Mouse (Mus musculus) testis, adult 2 months (tissue): ENCODE measurements at regions not wholly inside any gene's neighbourhood (a gene's known extent, or its start where the extent isn't known, plus 50 kb on each side); places are given as distances from the start of the nearest gene placed in this dataset.

Source experiments
- CTCF ChIP-seq: fragments of 200-500 bp; IDR thresholded peaks from 2 replicates; pipeline ENCODE4 v1.5.1; 2012; ENCODE audit warnings: low read depth, mild to moderate bottlenecking, inconsistent platforms, low read length, moderate library complexity; ENCODE audit not compliant: control insufficient read depth, insufficient read depth, insufficient replicate concordance
- POLR2A ChIP-seq: fragments of 200-500 bp; IDR thresholded peaks from 2 replicates; pipeline ENCODE4 v1.6.1; 2012; ENCODE audit warnings: low read depth, mild to moderate bottlenecking, inconsistent platforms, low read length, moderate library complexity; ENCODE audit not compliant: control insufficient read depth

- no peak for TF ChIP-seq CTCF
- TF ChIP-seq POLR2A = no peak
These were observed 114.2 kb upstream of the Syt13 start for GRCm38 (mm10) chr2:92800667-92801066.
